Mouse (Mus musculus) limb, embryonic 14.5 days (tissue): ENCODE data around the gene Zbtb20. TPM values are rescaled to one million over a fixed set of nuclear protein-coding genes. Genes with fewer than 3 reads are reported as not detected.

Experiments used
- ATAC-seq: fragments of 200-750 bp; cut with Nextera tagmentation; 2 replicates; pipeline ENCODE4 v1.8.0; 2017; ENCODE audit warnings: low read depth, moderate number of reproducible peaks, moderate TSS enrichment; ENCODE audit not compliant: low FRiP score
- DNase-seq: peaks from one replicate; pipeline ENCODE4 v3.0.0-alpha.2; 2015; ENCODE audit warnings: low spot score
- H3K27ac ChIP-seq: fragments of 300-500 bp; sonication (generic); replicated peaks from 2 replicates; pipeline ENCODE4 v1.5.1; 2014; ENCODE audit warnings: low read depth, mild to moderate bottlenecking, low read length, moderate library complexity, mixed read lengths
- H3K27me3 ChIP-seq: fragments of 300-500 bp; sonication (generic); 2 replicates; pipeline ENCODE4 v1.6.1; 2014; ENCODE audit warnings: low read length, mixed read lengths; ENCODE audit not compliant: control insufficient read depth, insufficient read depth
- H3K36me3 ChIP-seq: fragments of 300-500 bp; sonication (generic); 2 replicates; pipeline ENCODE4 v1.6.1; 2014; ENCODE audit warnings: mild to moderate bottlenecking, low read length, moderate library complexity, mixed read lengths; ENCODE audit not compliant: control insufficient read depth, insufficient read depth
- H3K4me1 ChIP-seq: fragments of 300-500 bp; sonication (generic); 2 replicates; pipeline ENCODE4 v1.6.1; 2014; ENCODE audit warnings: antibody characterized with exemption, low read length, mixed read lengths; ENCODE audit not compliant: control insufficient read depth, insufficient read depth
- H3K4me2 ChIP-seq: fragments of 300-500 bp; sonication (generic); replicated peaks from 2 replicates; pipeline ENCODE4 v1.6.1; 2014; ENCODE audit warnings: low read depth, mild to moderate bottlenecking, low read length, moderate library complexity; ENCODE audit not compliant: severe bottlenecking
- H3K4me3 ChIP-seq: fragments of 300-500 bp; sonication (generic); replicated peaks from 2 replicates; pipeline ENCODE4 v1.5.1; 2014; ENCODE audit warnings: low read length
- H3K9ac ChIP-seq: fragments of 300-500 bp; sonication (generic); 2 replicates; pipeline ENCODE4 v1.6.1; 2014; ENCODE audit warnings: mild to moderate bottlenecking, low read depth, low read length, moderate library complexity; ENCODE audit not compliant: severe bottlenecking
- H3K9me3 ChIP-seq: fragments of 300-500 bp; sonication (generic); 2 replicates; pipeline ENCODE4 v1.6.1; 2016; ENCODE audit warnings: low read length; ENCODE audit not compliant: control insufficient read depth
- POLR2A ChIP-seq: fragments of 200-500 bp; IDR thresholded peaks from 2 replicates; pipeline ENCODE4 v1.8.0; 2012; ENCODE audit warnings: inconsistent platforms, mild to moderate bottlenecking, moderate library complexity, borderline replicate concordance; ENCODE audit not compliant: insufficient read depth, insufficient read length; ENCODE audit errors: extremely low read depth
- WGBS: fragments of 180-500 bp; shearing (Covaris S2); extraction: QIAGEN DNeasy Blood & Tissue Kit; methylation state at CpG from one replicate; pipeline ENCODE4 v1.1.7; 2014; 5-methylcytosine and 5-hydroxymethylcytosine counted together
- polyA plus RNA-seq, 2 experiments: library from polyadenylated mRNA; depleted of rRNA in 1 of 2; stranded (reverse) in 1 of 2; unstranded in 1 of 2; fragments of >200 nt; fragmentation: Nextera tagmentation in 1 of 2; extraction: Ambion mirVana in 1 of 2; gene quantifications; 2 replicates each; pipeline versions ENCODE4 v1.2.1 to v1.2.3; 2012 to 2014

Gene Zbtb20
- polyA plus RNA-seq, 2 experiments = 2.5 to 17.6 TPM

DNA sequence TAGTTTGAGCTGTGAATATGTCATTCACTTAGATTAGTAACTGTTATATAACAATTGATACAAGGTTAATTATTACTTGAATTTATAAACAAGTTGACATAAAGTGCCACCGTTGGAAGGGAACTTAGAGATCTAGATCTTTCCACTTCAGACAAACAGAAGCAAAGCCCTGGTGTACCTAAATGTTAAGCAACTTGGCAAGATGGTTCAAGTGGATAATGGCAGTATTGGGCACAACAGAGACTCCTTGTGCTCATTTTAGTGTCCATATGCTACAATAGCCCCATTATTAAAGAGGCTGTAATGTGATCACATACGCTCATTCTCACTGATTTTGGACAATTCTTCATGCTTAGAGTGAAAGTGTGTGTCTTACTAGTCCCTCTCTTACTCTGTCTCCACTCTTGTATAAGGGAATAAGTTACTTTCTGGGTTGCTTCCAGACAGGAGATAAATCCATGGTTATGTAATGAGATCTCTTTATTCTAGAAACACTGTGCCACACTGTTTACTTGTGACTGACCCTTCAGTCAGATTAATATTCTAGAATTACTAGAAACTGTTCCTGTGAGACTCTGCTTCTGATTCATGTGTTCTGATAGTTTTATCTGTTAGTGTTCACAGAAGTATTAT is 293.7 kb downstream of the Zbtb20 start:
- no peaks in the 10 kb centered on the region for H3K36me3 ChIP-seq
- H3K4me1 ChIP-seq = no peaks in the 10 kb centered on the region
- H3K9ac ChIP-seq = no peak overlapping the region
- H3K4me3 ChIP-seq = no peak overlapping the region
- H3K4me2 ChIP-seq = no peak overlapping the region
- WGBS = 89% methylated on average over 2 of the region's 2 CpGs
- DNase-seq (no peak), ATAC-seq (no peak)
- H3K27ac ChIP-seq = no peak overlapping the region
- no peaks in the 10 kb centered on the region for H3K27me3 ChIP-seq
- no peaks in the 10 kb centered on the region for H3K9me3 ChIP-seq
- no peak for TF ChIP-seq POLR2A

DNA sequence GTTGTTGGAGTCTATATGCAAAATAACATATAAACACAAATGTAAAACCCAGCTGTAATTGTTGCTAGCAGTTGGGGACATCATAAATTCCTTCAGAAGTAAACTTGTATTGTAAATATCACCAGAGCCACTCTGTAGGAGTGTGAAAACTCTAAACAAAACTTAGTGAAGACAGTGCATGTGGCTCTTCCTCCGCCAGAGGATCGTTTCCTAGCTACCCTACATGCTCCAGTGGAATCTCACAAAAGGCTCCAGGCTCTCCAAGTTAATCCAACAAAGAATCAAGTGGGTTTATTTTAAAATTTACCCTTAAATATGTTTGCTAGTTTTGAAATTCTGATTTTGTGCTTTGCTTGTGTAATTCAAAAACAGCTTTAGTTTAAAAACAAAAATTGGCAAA is 296.5 kb downstream of the Zbtb20 start:
- 62% methylated on average over 2 of the region's 2 CpGs for WGBS
- H3K4me3 ChIP-seq = no peak overlapping the region
- DNase-seq = no peak
- H3K27ac ChIP-seq = no peak overlapping the region
- ATAC-seq = no peak
- no peaks in the 10 kb centered on the region for H3K4me1 ChIP-seq
- H3K9ac ChIP-seq = no peak overlapping the region
- H3K27me3 ChIP-seq = no peaks in the 10 kb centered on the region
- no peaks in the 10 kb centered on the region for H3K9me3 ChIP-seq
- no peak for TF ChIP-seq POLR2A
- no peak overlapping the region for H3K4me2 ChIP-seq
- H3K36me3 ChIP-seq = no peaks in the 10 kb centered on the region

DNA sequence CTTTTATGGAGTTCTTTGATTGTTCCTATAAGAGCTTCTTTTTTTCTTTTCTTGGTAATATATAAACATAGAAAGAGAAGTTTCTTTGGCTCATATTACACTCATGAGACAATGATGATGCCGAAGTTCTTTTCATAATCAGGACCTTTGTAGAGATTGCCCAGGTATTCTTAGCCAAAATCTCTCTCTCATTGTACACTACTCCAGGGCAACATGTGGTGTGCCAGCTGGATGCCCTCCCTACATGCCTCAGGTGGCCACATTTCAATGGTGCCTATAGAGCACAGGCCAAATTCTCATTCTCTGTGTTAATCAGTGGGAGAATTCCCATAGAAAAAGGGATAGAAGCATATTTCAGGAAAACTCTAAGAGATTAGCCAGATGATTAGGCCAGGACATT is 297.2 kb downstream of the Zbtb20 start:
- no peaks in the 10 kb centered on the region for H3K9me3 ChIP-seq
- DNase-seq (no peak), ATAC-seq (no peak)
- H3K4me3 ChIP-seq = no peak overlapping the region
- 89% methylated on average over 1 of the region's 1 CpGs for WGBS
- no peak overlapping the region for H3K9ac ChIP-seq
- H3K27ac ChIP-seq = no peak overlapping the region
- TF ChIP-seq POLR2A = no peak
- no peak overlapping the region for H3K4me2 ChIP-seq
- no peaks in the 10 kb centered on the region for H3K36me3 ChIP-seq
- H3K4me1 ChIP-seq = no peaks in the 10 kb centered on the region
- H3K27me3 ChIP-seq = no peaks in the 10 kb centered on the region

DNA sequence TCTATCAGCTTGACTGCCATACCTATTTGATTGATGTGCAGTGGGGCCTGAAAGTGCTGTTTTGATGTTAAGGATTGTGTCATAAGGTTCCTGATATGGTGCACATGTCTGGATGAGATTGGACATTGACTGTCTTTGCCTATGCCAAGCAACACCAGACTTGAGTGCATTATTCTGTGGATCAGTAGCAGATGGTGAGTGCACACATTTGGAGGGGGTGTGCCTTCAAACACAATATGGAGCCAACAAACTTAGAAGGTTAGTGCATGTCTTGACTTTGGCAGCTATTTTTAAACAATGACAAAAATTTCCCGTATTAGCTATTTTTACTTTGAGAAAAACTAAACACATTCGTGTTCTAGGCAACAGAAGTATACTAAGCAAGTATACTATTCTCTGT is 299.1 kb downstream of the Zbtb20 start:
- H3K4me1 ChIP-seq = no peaks in the 10 kb centered on the region
- 93% methylated on average over 2 of the region's 2 CpGs for WGBS
- no peak for TF ChIP-seq POLR2A
- no peaks in the 10 kb centered on the region for H3K27me3 ChIP-seq
- no peak overlapping the region for H3K4me3 ChIP-seq
- ATAC-seq = no peak
- no peak overlapping the region for H3K9ac ChIP-seq
- no peak for DNase-seq
- no peak overlapping the region for H3K4me2 ChIP-seq
- no peaks in the 10 kb centered on the region for H3K36me3 ChIP-seq
- no peak overlapping the region for H3K27ac ChIP-seq
- no peaks in the 10 kb centered on the region for H3K9me3 ChIP-seq

DNA sequence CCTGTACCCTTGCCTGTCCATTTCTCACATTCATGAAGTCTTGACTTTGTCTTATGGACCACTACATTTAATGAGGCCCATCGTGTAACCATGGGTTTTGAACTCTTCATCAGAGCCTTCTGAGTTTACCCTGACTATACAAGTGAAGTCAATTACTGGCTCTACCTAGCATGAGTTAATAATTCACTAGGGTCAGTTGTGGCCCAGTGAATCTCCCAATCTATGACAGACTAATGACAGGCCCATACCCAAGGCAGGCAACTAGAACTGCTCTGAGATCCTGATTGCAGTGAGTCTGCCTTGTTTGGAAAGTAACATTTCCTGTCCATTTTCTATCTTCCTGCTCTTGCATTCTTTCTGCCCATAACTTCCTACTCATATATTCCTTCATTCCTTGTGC is 305.4 kb downstream of the Zbtb20 start:
- no peak for DNase-seq
- Histone ChIP-seq H3K4me2 (no peak overlapping the region), H3K36me3 (no peaks in the 10 kb centered on the region), H3K27me3 (no peaks in the 10 kb centered on the region), H3K27ac (no peak overlapping the region), H3K9ac (no peak overlapping the region), H3K9me3 (no peaks in the 10 kb centered on the region), H3K4me1 (no peaks in the 10 kb centered on the region), H3K4me3 (no peak overlapping the region)
- no peak for ATAC-seq
- 89% methylated on average over 1 of the region's 1 CpGs for WGBS
- no peak for TF ChIP-seq POLR2A

DNA sequence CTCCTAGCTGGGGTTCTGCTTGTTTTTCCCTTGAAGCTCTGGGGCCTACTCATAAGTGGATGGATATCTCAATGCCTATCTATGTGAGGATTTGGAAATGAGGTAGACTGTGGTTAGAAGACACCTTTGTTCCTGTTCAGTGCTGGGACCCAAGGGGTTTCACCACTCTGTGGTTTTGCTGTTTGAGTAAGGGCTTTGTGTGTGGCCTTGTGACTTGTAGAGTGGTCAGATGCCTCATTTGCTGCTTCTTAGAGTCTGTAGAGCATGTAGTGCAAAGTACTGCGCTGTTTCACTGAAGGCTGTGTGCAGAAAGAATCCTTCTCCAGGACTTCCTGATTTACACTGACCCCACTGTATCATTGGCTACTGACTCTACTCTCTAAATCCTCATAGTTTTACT is 314.7 kb downstream of the Zbtb20 start:
- H3K4me3 ChIP-seq = no peak overlapping the region
- H3K4me2 ChIP-seq = no peak overlapping the region
- no peak for ATAC-seq
- H3K36me3 ChIP-seq = no peaks in the 10 kb centered on the region
- DNase-seq = no peak
- H3K9ac ChIP-seq = no peak overlapping the region
- no peak overlapping the region for H3K27ac ChIP-seq
- no peaks in the 10 kb centered on the region for H3K9me3 ChIP-seq
- no peaks in the 10 kb centered on the region for H3K4me1 ChIP-seq
- H3K27me3 ChIP-seq = no peaks in the 10 kb centered on the region
- WGBS = 95% methylated on average over 1 of the region's 1 CpGs
- no peak for TF ChIP-seq POLR2A
